Mouse (Mus musculus) liver, postnatal 0 days (tissue): ENCODE results near the gene Smad3. TPM values are rescaled to one million over a fixed set of nuclear protein-coding genes. Genes with fewer than 3 reads are reported as not detected.

Experiments used
- ATAC-seq: fragments of 200-750 bp; cut with Nextera tagmentation; 2 replicates; pipeline ENCODE4 v1.8.0; 2017; ENCODE audit warnings: mild to moderate bottlenecking, moderate library complexity
- DNase-seq: peaks from one replicate; pipeline ENCODE4 v3.0.0-alpha.2; 2016
- H3K27ac ChIP-seq: fragments of 300-500 bp; sonication (generic); 2 replicates; pipeline ENCODE4 v1.5.1; 2014; ENCODE audit warnings: antibody characterized with exemption, moderate library complexity, mild to moderate bottlenecking, low read depth
- H3K27me3 ChIP-seq: fragments of 300-500 bp; sonication (generic); 2 replicates; pipeline ENCODE4 v1.6.1; 2014; ENCODE audit warnings: low read length, control low read depth, mixed read lengths; ENCODE audit not compliant: insufficient read depth
- H3K36me3 ChIP-seq: fragments of 300-500 bp; sonication (generic); replicated peaks from 2 replicates; pipeline ENCODE4 v1.6.1; 2014; ENCODE audit warnings: mild to moderate bottlenecking, control low read depth, low read length, moderate library complexity, mixed read lengths; ENCODE audit not compliant: insufficient read depth
- H3K4me1 ChIP-seq: fragments of 300-500 bp; sonication (generic); 2 replicates; pipeline ENCODE4 v1.6.1; 2014; ENCODE audit warnings: antibody characterized with exemption, mild to moderate bottlenecking, control low read depth; ENCODE audit not compliant: insufficient read depth
- H3K4me2 ChIP-seq: fragments of 300-500 bp; sonication (generic); 2 replicates; pipeline ENCODE4 v1.6.1; 2014; ENCODE audit warnings: low read depth, mild to moderate bottlenecking, low read length, moderate library complexity, mixed read lengths
- H3K4me3 ChIP-seq: fragments of 300-500 bp; sonication (generic); 2 replicates; pipeline ENCODE4 v1.5.1; 2014; ENCODE audit warnings: low read depth, low read length
- H3K9ac ChIP-seq: fragments of 300-500 bp; sonication (generic); replicated peaks from 2 replicates; pipeline ENCODE4 v1.6.1; 2014; ENCODE audit warnings: mild to moderate bottlenecking, moderate library complexity
- H3K9me3 ChIP-seq: fragments of 300-500 bp; sonication (generic); 2 replicates; pipeline ENCODE4 v1.6.1; 2016; ENCODE audit warnings: mild to moderate bottlenecking, control low read depth, low read length, mixed read lengths
- CTCF ChIP-seq: sonication (generic); IDR thresholded peaks from 2 replicates; pipeline ENCODE4 v1.5.1; 2016; ENCODE audit warnings: antibody characterized with exemption, low read depth
- EP300 ChIP-seq: IDR thresholded peaks from 2 replicates; pipeline ENCODE4 v1.6.1; 2016; ENCODE audit warnings: antibody characterized with exemption, low read depth, mild to moderate bottlenecking
- WGBS: fragments of 180-500 bp; shearing (Covaris S2); extraction: QIAGEN DNeasy Blood & Tissue Kit; methylation state at CpG from one replicate; pipeline ENCODE4 v1.1.7; 2014; ENCODE audit not compliant: insufficient replicate concordance; 5-methylcytosine and 5-hydroxymethylcytosine counted together
- polyA plus RNA-seq: library from polyadenylated mRNA; unstranded; fragments of >200 nt; fragmentation: Nextera tagmentation; extraction: Ambion mirVana; gene quantifications from 2 replicates; pipeline ENCODE4 v1.2.1, GENCODE M21; 2015

Gene Smad3
- polyA plus RNA-seq, 1 experiment from 2014 or later, result 2.1 TPM

DNA sequence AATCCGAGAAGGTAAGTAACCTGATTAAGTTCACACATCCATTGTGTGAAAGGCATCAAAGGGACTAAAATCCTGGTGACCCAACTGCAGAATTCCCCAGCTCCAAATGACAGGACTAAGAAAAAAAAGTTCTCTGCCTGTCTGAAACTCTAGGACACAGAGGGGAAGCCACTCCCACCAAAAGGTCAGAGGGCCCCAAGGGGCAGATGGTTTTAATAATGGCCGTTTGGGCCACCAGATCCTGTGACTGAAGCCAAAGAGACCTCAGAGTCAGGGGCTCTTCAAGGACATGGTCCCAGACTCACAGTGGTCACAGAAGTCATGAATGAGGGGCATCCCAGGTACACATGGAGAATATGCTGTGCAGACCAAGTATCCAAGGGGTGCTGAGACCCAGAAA, 29.3 kb upstream of the Smad3 start:
- no peak for TF ChIP-seq EP300
- TF ChIP-seq CTCF, result no peak
- Histone ChIP-seq H3K36me3 (no peaks in the 10 kb centered on the region), H3K9me3 (no peaks in the 10 kb centered on the region), H3K9ac (no peak overlapping the region), H3K4me1 (peaks cover 25% of the 10 kb centered on the region), H3K4me3 (no peak overlapping the region), H3K27ac (no peak overlapping the region), H3K27me3 (0 out of 2 replicates have a peak, but pooled peaks cover 3% of the 10 kb centered on the region), H3K4me2 (no peak overlapping the region)
- ATAC-seq, result no peak
- DNase-seq, result no peak
- WGBS, result 49% methylated on average over 2 of the region's 2 CpGs

DNA sequence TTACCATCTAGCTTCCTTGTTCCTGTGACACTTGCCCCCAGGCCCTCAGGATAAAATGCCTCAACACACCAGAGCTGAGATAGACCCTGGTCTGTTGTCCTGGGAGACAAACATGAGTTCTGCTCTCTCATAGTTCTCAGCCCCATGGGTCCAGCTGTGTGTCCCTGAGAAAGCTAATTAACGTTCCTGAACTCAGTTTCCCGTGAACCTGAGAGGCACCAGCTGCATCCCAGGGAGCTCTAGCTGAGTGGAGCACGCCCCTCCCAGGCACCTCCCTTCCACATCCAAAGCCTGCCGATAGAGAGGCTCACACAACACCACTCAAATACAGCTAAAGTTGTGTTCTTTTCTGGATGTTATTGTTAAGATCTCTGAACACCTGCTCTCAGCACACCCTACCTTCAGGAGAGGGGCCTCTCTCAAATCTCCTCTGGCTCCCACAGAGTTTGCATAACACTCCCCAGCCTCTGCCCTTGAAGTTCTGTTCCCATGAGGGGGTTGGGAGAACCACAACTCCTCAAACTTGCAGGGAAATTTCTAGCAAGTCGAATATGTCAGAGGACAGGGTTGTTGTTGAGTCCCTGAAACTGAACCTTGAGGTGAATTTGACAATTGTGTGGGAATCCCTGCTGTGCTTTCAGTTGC, 28.4 kb upstream of the Smad3 start:
- peaks cover 33% of the 10 kb centered on the region for H3K4me1 ChIP-seq
- H3K4me2 ChIP-seq, result no peak overlapping the region
- WGBS, result 42% methylated on average over 5 of the region's 5 CpGs

DNA sequence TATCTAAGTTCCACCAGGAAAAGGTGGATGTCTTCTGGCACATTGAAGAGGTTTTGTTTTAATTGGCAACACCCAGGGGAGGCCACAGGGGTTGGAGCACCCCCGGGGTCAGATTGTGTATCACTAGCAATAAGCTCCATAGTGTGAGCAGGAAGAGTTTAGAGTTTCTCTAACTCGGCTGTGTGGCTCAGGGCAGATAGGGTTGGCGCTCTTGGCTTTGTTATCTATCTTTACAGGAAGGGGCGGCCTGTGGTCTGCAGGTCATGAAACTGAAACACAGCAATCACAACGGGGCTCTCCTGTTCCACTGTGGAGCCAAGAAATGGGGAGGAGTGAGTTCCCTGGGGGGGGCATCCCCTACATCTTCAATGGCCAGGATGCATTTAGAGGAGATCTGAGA, 27.7 kb upstream of the Smad3 start:
- Histone ChIP-seq H3K9me3 (no peaks in the 10 kb centered on the region), H3K4me1 (peaks cover 39% of the 10 kb centered on the region), H3K27ac (peak overlapping the region; percentile 57), H3K4me3 (no peak overlapping the region), H3K9ac (no peak overlapping the region), H3K36me3 (no peaks in the 10 kb centered on the region), H3K27me3 (0 out of 2 replicates have a peak, but pooled peaks cover 3% of the 10 kb centered on the region), H3K4me2 (no peak overlapping the region)
- WGBS, result 28% methylated on average over 5 of the region's 5 CpGs
- no peak for DNase-seq
- TF ChIP-seq CTCF (no peak), EP300 (no peak)
- peak; percentile 38; the same call in 1 of the 2 replicates for ATAC-seq

More for the DNA sequence above, 28.4 kb upstream of the Smad3 start:
- Histone ChIP-seq H3K4me3 (no peak overlapping the region), H3K36me3 (no peaks in the 10 kb centered on the region), H3K27ac (peak overlapping the region; percentile 57), H3K9ac (no peak overlapping the region), H3K27me3 (0 out of 2 replicates have a peak, but pooled peaks cover 3% of the 10 kb centered on the region), H3K9me3 (no peaks in the 10 kb centered on the region)
- DNase-seq (no peak), ATAC-seq (peak; percentile 17; the same call in 1 of the 2 replicates)
- no peak for TF ChIP-seq EP300
- no peak for TF ChIP-seq CTCF

DNA sequence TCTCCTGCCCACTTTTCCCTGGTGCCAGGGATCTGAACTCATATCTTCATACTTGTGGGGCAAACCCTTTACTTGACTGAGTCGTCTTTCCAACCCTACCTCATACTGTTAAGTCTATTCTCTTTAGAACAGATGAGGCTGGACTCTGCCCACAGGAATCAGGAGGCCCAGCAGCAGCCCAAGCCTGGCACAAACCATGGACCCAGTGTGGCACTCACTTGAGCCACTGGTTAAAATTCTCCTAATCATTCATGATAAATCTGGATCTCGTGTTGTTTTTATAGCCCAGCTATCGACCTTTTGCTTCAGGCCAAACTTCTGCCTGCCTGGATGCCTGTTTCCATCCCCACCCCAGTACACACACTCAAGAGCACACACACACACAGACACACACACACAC, 26.8 kb upstream of the Smad3 start:
- H3K27ac ChIP-seq, result no peak overlapping the region

DNA sequence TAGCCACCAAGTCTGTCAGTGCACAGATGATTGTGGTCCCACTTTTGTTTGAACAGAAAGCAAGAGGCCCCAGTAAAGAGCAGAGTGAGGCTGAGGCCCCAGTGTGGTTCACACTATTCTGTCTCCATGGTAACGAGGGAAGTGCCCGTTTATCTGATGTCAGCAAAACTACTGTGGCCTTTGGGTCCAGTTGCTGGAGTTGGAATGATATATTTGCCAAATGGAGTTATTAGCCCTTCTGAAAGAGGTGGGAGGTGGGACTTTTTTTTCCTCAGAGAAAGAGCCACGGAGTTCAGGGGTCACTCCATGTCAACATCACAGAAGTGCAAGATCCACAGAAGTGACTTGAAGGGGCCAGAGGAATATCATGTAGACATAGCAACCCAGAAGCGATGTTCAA, 24.9 kb upstream of the Smad3 start:
- DNase-seq, result no peak
- Histone ChIP-seq H3K9me3 (no peaks in the 10 kb centered on the region), H3K4me3 (no peak overlapping the region), H3K9ac (no peak overlapping the region), H3K27ac (no peak overlapping the region), H3K36me3 (no peaks in the 10 kb centered on the region), H3K4me2 (no peak overlapping the region), H3K4me1 (peaks cover 52% of the 10 kb centered on the region), H3K27me3 (no peaks in the 10 kb centered on the region)
- WGBS, result 34% methylated on average over 4 of the region's 4 CpGs
- no peak for TF ChIP-seq CTCF
- TF ChIP-seq EP300, result no peak
- ATAC-seq, result no peak

More for the DNA sequence above, 26.8 kb upstream of the Smad3 start:
- Histone ChIP-seq H3K4me2 (no peak overlapping the region), H3K9me3 (no peaks in the 10 kb centered on the region), H3K9ac (no peak overlapping the region), H3K27me3 (0 out of 2 replicates have a peak, but pooled peaks cover 3% of the 10 kb centered on the region), H3K36me3 (no peaks in the 10 kb centered on the region), H3K4me1 (peaks cover 48% of the 10 kb centered on the region), H3K4me3 (no peak overlapping the region)
- TF ChIP-seq CTCF (no peak), EP300 (no peak)
- DNase-seq (no peak), ATAC-seq (no peak)
- WGBS, result 77% methylated on average over 3 of the region's 3 CpGs

DNA sequence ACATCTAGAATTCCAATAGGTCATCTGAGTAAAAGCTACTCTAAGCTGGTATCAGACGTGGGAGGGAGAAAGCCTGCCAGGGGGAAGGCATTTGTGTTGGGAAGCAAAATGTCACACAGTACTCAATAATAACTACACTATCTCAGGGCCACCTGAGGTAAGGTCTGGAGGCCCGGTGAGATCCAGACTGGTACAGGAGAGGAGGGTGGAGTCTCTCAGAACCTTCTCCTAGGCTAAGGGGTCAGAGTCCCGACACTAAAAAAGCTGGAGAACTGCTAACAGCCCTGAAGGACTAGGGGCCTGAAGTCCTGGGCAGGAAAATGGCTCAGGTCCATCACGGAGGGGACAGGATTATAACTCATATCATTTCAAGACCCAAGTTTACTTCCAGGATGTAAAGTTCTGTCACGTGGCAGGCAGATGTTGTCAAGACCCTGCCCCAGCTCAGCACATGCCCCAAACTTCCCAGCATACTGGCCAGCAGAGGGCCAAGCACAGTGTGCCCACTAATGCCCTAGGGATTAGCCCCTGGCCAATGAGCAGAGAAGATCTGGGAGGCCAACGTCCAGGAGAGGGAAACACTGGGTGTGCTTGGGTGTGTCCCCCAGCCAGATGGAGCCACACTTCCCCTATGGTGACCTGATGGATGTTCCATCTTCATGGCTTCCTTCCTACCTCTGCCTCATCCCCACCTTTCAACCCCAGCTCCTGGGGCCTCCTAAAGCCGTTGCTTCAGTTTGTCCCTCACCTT, 24.1 kb upstream of the Smad3 start:
- DNase-seq (no peak), ATAC-seq (no peak)
- WGBS, result 60% methylated on average over 7 of the region's 7 CpGs
- no peak overlapping the region for H3K9ac ChIP-seq
- H3K9me3 ChIP-seq, result no peaks in the 10 kb centered on the region
- H3K27me3 ChIP-seq, result no peaks in the 10 kb centered on the region
- H3K27ac ChIP-seq, result 0 out of 2 replicates have a peak overlapping the region, but pooled peaks have one; percentile 7
- H3K4me3 ChIP-seq, result no peak overlapping the region
- H3K36me3 ChIP-seq, result no peaks in the 10 kb centered on the region
- H3K4me1 ChIP-seq, result peaks cover 52% of the 10 kb centered on the region
- no peak overlapping the region for H3K4me2 ChIP-seq
- TF ChIP-seq EP300, result no peak
- TF ChIP-seq CTCF, result peak; percentile 19
